Mouse (Mus musculus): Measurements from ENCODE around the gene Grm4. TPM values are rescaled to one million over a fixed set of nuclear protein-coding genes. Genes with fewer than 3 reads are reported as not detected.

Grm4 gene
- total and polyA plus RNA-seq, 2 experiments from 2014 or later, result 10.1 to 34.3 TPM

DNA sequence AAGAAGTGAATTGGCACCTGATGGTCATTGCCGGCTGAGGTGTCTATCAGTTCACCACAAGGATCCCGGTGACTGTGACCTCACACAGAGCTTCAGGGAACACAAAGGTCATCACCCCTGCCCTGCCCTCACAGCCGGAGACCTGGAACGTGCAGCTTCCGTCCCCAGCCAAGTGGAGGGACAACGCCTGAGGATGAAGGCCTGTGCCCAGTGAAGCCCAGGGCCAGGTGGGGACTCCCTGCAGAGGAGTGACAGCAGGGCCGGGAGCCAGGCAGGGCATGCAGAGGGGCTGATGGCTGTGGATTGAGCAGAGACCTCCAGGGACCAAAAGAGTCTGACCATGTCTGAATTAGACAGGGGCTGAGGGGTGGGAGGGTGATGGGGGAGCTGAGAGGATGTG, 1.9 kb upstream of the Grm4 start:
- Histone ChIP-seq H3K4me3 (ENCODE audit: low read length) (no peak overlapping the region), H3K9ac (replicated peaks; ENCODE audit: low read length) (no peak overlapping the region), H3K4me2 (ENCODE audit: low read depth, low read length) (no peak overlapping the region), H3K27ac (no peak overlapping the region), H3K9me3 (ENCODE audit: low read length) (no peaks in the 10 kb centered on the region), H3K36me3 (ENCODE audit: insufficient read depth, low read length) (no peaks in the 10 kb centered on the region), H3K27me3 (ENCODE audit: insufficient read depth, low read length) (peaks cover 11% of the 10 kb centered on the region), H3K4me1 (ENCODE audit: insufficient read depth, low read length) (no peaks in the 10 kb centered on the region; the same call in 1 of the 2 replicates)
- no peak for TF ChIP-seq CTCF (IDR thresholded peaks at IDR 0.05; ENCODE audit: low read depth)
- ATAC-seq (no peak), DNase-seq (ENCODE audit: low spot score) (no peak)
- WGBS, result 46% methylated on average over 7 of the region's 7 CpGs

DNA sequence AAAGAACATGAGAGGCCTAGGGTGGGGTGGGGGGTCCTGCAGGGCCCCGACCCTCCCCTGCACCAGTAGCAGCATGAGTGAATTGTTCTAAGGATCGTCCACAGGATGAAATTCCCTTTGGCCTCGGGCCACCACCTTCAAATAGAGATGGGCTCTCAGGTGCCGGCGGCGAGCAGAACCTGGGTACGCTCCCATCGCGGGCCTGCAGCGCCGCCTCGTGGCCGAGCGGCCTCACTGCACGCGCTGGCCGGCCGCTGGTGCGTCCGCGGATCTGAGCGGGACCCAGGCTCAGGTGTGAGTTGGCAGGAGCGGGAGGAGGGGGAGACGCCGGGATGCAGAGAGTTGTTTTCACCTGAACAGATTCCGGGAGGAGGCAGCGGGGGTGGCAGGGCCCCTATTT, 646 bp downstream of the Grm4 start:
- under 1% methylated on average over 27 of the region's 27 CpGs for WGBS
- DNase-seq (ENCODE audit: low spot score), result peak; percentile 79
- Histone ChIP-seq H3K27me3 (ENCODE audit: insufficient read depth, low read length) (peaks cover 16% of the 10 kb centered on the region), H3K36me3 (ENCODE audit: insufficient read depth, low read length) (no peaks in the 10 kb centered on the region), H3K27ac (no peak overlapping the region), H3K4me2 (ENCODE audit: low read depth, low read length) (peak overlapping the region; percentile 46), H3K9ac (replicated peaks; ENCODE audit: low read length) (no peak overlapping the region), H3K9me3 (ENCODE audit: low read length) (no peaks in the 10 kb centered on the region), H3K4me3 (ENCODE audit: low read length) (0 out of 2 replicates have a peak overlapping the region, but pooled peaks have one; percentile 10), H3K4me1 (ENCODE audit: insufficient read depth, low read length) (no peaks in the 10 kb centered on the region; the same call in 1 of the 2 replicates)
- peak; percentile 79 for TF ChIP-seq CTCF (IDR thresholded peaks at IDR 0.05; ENCODE audit: low read depth)
- ATAC-seq, result peak; percentile 57

DNA sequence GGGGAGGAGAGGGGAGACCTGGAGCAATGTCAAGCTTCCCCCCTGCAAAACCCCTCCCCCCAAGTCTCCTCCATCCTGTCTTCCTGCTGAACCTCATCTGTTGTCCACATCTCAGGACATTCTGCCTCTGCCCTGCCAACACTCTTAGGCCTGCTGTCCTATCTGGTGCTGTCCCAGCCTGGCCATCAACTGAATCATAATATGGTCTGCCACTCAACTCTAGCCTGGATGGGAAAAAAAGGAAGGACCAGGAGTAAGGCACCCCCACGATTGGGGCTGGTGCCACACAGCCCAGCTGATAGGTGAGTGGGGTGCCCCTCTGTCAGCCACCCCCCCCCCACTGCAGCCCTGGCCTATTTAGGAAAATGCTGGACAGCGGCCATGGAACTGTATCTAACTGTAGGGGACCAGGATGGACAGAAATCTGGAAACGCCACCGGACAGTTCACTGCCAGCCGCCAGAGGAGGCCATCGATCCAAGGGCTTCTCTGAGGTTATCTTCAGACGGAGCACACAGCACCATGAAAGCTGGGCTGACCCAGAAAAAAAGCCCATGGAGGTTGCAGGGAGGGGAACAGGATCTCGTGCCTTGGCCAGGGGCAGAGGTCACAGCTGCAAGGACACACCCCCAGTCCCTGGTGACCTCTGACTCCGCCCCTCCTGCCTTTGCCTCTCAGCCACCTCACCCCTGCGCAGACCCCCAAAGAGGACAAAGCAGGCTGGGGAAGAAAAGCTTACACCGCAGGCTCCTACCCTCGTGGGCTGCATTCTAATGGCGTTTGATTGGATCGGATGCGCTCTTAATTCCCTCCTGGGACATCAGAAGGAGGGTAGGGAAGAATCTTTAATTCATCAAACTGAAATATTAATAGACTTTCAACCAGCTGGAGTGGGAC, 2.3 kb downstream of the Grm4 start:
- no peak overlapping the region for H3K9ac ChIP-seq (replicated peaks; ENCODE audit: low read length)
- H3K4me2 ChIP-seq (ENCODE audit: low read depth, low read length), result no peak overlapping the region
- H3K36me3 ChIP-seq (ENCODE audit: insufficient read depth, low read length), result no peaks in the 10 kb centered on the region

GRCm38 (mm10) chr17:27518296-27518695, 2.9 kb downstream of the Grm4 start:
- H3K27ac ChIP-seq, result no peak overlapping the region
- no peak for TF ChIP-seq CTCF (IDR thresholded peaks at IDR 0.05; ENCODE audit: low read depth)
- H3K36me3 ChIP-seq (ENCODE audit: insufficient read depth, low read length), result no peaks in the 10 kb centered on the region
- ATAC-seq (0 out of 2 replicates have a peak, but pooled peaks have one; percentile 18), DNase-seq (ENCODE audit: low spot score) (no peak)
- WGBS, result 20% methylated on average over 9 of the region's 9 CpGs
- H3K4me3 ChIP-seq (ENCODE audit: low read length), result no peak overlapping the region
- H3K9me3 ChIP-seq (ENCODE audit: low read length), result no peaks in the 10 kb centered on the region
- H3K4me2 ChIP-seq (ENCODE audit: low read depth, low read length), result no peak overlapping the region
- H3K27me3 ChIP-seq (ENCODE audit: insufficient read depth, low read length), result peaks cover 26% of the 10 kb centered on the region
- no peak overlapping the region for H3K9ac ChIP-seq (replicated peaks; ENCODE audit: low read length)
- H3K4me1 ChIP-seq (ENCODE audit: insufficient read depth, low read length), result peaks cover 3% of the 10 kb centered on the region; the same call in 1 of the 2 replicates

More for the DNA sequence above, 2.3 kb downstream of the Grm4 start:
- no peak for TF ChIP-seq CTCF (IDR thresholded peaks at IDR 0.05; ENCODE audit: low read depth)
- H3K27ac ChIP-seq, result no peak overlapping the region
- no peak overlapping the region for H3K4me3 ChIP-seq (ENCODE audit: low read length)
- peaks cover 2% of the 10 kb centered on the region; the same call in 1 of the 2 replicates for H3K4me1 ChIP-seq (ENCODE audit: insufficient read depth, low read length)
- H3K9me3 ChIP-seq (ENCODE audit: low read length), result no peaks in the 10 kb centered on the region
- 16% methylated on average over 15 of the region's 15 CpGs for WGBS
- peaks cover 22% of the 10 kb centered on the region for H3K27me3 ChIP-seq (ENCODE audit: insufficient read depth, low read length)
- DNase-seq (ENCODE audit: low spot score) (no peak), ATAC-seq (0 out of 2 replicates have a peak, but pooled peaks have one; percentile 4)

- peak overlapping the region; percentile 70 for H3K4me2 ChIP-seq (ENCODE audit: low read depth, low read length)
- H3K27ac ChIP-seq, result no peak overlapping the region; the same call in 1 of the 2 replicates
- DNase-seq (ENCODE audit: low spot score) (peak; percentile 53), ATAC-seq (no peak)
- peak overlapping the region; percentile 65 for H3K4me3 ChIP-seq (ENCODE audit: low read length)
- no peak overlapping the region for H3K9ac ChIP-seq (replicated peaks; ENCODE audit: low read length)
- no peaks in the 10 kb centered on the region for H3K36me3 ChIP-seq (ENCODE audit: insufficient read depth, low read length)
- peaks cover 16% of the 10 kb centered on the region; the same call in 1 of the 2 replicates for H3K27me3 ChIP-seq (ENCODE audit: insufficient read depth, low read length)
- peaks cover 6% of the 10 kb centered on the region; the same call in 1 of the 2 replicates for H3K4me1 ChIP-seq (ENCODE audit: insufficient read depth, low read length)
- no peaks in the 10 kb centered on the region for H3K9me3 ChIP-seq (ENCODE audit: low read length)
- peak; percentile 72 for TF ChIP-seq CTCF (IDR thresholded peaks at IDR 0.05; ENCODE audit: low read depth)
- WGBS, result 34% methylated on average over 27 of the region's 27 CpGs
These were observed 7.1 kb downstream of the Grm4 start for GRCm38 (mm10) chr17:27513916-27514762.

DNA sequence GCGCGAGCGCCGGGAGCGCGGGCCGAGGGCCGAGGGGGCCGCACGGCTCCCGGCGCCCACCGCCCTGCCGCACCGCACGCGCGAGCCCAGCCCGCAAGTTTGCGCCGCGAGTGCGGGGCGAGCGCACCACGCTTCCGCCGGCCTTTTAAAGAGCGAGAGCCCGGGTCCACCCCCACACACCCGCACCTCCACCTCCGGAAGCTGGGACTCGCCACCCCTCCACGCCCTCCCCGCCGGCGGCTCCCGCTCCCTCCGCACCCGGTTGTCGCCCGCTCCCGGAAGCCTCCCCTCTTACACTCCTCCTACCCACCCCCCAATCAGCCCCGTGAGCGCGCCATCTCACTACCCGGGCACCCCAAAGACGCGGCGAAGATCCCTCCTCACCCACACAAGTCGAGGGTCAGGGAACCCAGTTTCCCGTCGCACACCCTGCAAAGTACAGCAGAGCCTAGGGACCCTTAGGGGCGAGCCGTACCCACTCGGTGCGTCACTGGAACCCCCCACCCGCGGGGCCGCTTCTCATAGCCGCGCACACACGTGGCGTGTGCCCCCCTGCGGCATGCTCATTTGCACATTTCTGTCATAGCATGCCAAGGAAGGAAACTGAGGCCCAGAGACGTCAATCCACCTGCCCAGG, 7.8 kb downstream of the Grm4 start:
- Histone ChIP-seq H3K4me2 (ENCODE audit: low read depth, low read length) (peak overlapping the region; percentile 70), H3K9me3 (ENCODE audit: low read length) (no peaks in the 10 kb centered on the region), H3K27ac (no peak overlapping the region), H3K4me1 (ENCODE audit: insufficient read depth, low read length) (peaks cover 6% of the 10 kb centered on the region; the same call in 1 of the 2 replicates), H3K27me3 (ENCODE audit: insufficient read depth, low read length) (peaks cover 16% of the 10 kb centered on the region; the same call in 1 of the 2 replicates), H3K36me3 (ENCODE audit: insufficient read depth, low read length) (no peaks in the 10 kb centered on the region), H3K9ac (replicated peaks; ENCODE audit: low read length) (peak overlapping the region; percentile 73), H3K4me3 (ENCODE audit: low read length) (peak overlapping the region; percentile 65)
- peak; percentile 45 for ATAC-seq
- no peak for DNase-seq (ENCODE audit: low spot score)
- under 1% methylated on average over 42 of the region's 66 CpGs for WGBS
- no peak for TF ChIP-seq CTCF (IDR thresholded peaks at IDR 0.05; ENCODE audit: low read depth)

Measured in hindbrain, postnatal 0 days (tissue).